Mouse (Mus musculus) kidney, embryonic 14.5 days (tissue): ENCODE measurements at regions not wholly inside any gene's neighbourhood (a gene's known extent, or its start where the extent isn't known, plus 50 kb on each side); places are given as distances from the start of the nearest gene placed in this dataset.

ENCODE experiments used
- ATAC-seq: fragments of 200-750 bp; cut with Nextera tagmentation; 2 replicates; pipeline ENCODE4 v1.8.0; 2017; ENCODE audit warnings: moderate number of reproducible peaks, mild to moderate bottlenecking, moderate TSS enrichment, moderate library complexity; ENCODE audit not compliant: low FRiP score, low TSS enrichment
- H3K27ac ChIP-seq: fragments of 300-500 bp; sonication (generic); 2 replicates; pipeline ENCODE4 v1.5.1; 2014; ENCODE audit warnings: low read depth, mild to moderate bottlenecking, low read length, moderate library complexity, mixed read lengths
- H3K27me3 ChIP-seq: fragments of 300-500 bp; sonication (generic); 2 replicates; pipeline ENCODE4 v1.6.1; 2014; ENCODE audit warnings: mild to moderate bottlenecking, low read length; ENCODE audit not compliant: control insufficient read depth, insufficient read depth
- H3K36me3 ChIP-seq: fragments of 300-500 bp; sonication (generic); 2 replicates; pipeline ENCODE4 v1.6.1; 2014; ENCODE audit warnings: low read length, mixed read lengths; ENCODE audit not compliant: control insufficient read depth, insufficient read depth
- H3K4me1 ChIP-seq: fragments of 300-500 bp; sonication (generic); 2 replicates; pipeline ENCODE4 v1.6.1; 2014; ENCODE audit warnings: low read length, mixed read lengths; ENCODE audit not compliant: control insufficient read depth, insufficient read depth
- H3K4me2 ChIP-seq: fragments of 300-500 bp; sonication (generic); replicated peaks from 2 replicates; pipeline ENCODE4 v1.6.1; 2014; ENCODE audit warnings: low read depth, mild to moderate bottlenecking, low read length
- H3K4me3 ChIP-seq: fragments of 300-500 bp; sonication (generic); 2 replicates; pipeline ENCODE4 v1.5.1; 2014; ENCODE audit warnings: mild to moderate bottlenecking, low read length
- H3K9ac ChIP-seq: fragments of 300-500 bp; sonication (generic); 2 replicates; pipeline ENCODE4 v1.6.1; 2014; ENCODE audit warnings: low read depth, mild to moderate bottlenecking, low read length, moderate library complexity
- H3K9me3 ChIP-seq: fragments of 300-500 bp; sonication (generic); 2 replicates; pipeline ENCODE4 v1.6.1; 2016; ENCODE audit warnings: low read length; ENCODE audit not compliant: control insufficient read depth
- WGBS: fragments of 180-500 bp; shearing (Covaris S2); extraction: QIAGEN DNeasy Blood & Tissue Kit; methylation state at CpG from one replicate; pipeline ENCODE4 v1.1.7; 2014; 5-methylcytosine and 5-hydroxymethylcytosine counted together

GRCm38 (mm10) chr8:115766218-115766898 lies 58.8 kb upstream of the Maf start:
- Histone ChIP-seq H3K27me3 (no peaks in the 10 kb centered on the region), H3K27ac (peak overlapping the region; percentile 51; the same call in 1 of the 2 replicates), H3K36me3 (no peaks in the 10 kb centered on the region), H3K9me3 (no peaks in the 10 kb centered on the region), H3K4me1 (peaks cover 9% of the 10 kb centered on the region), H3K4me2 (peak overlapping the region; percentile 17; the same call in 1 of the 2 replicates), H3K9ac (no peak overlapping the region), H3K4me3 (no peak overlapping the region)
- ATAC-seq, result peak; percentile 91
- 3% methylated on average over 9 of the region's 9 CpGs for WGBS

- Histone ChIP-seq H3K9ac (no peak overlapping the region), H3K27me3 (no peaks in the 10 kb centered on the region), H3K4me2 (no peak overlapping the region), H3K4me3 (no peak overlapping the region), H3K4me1 (peaks cover 9% of the 10 kb centered on the region), H3K36me3 (no peaks in the 10 kb centered on the region), H3K27ac (no peak overlapping the region), H3K9me3 (no peaks in the 10 kb centered on the region)
- WGBS, result 81% methylated on average over 4 of the region's 4 CpGs
- no peak for ATAC-seq
Observed at GRCm38 (mm10) chr8:115764551-115764950, 57.0 kb upstream of the Maf start.

GRCm38 (mm10) chr8:115758011-115758410 lies 50.4 kb upstream of the Maf start:
- no peak overlapping the region for H3K27ac ChIP-seq
- H3K9me3 ChIP-seq, result no peaks in the 10 kb centered on the region

More at GRCm38 (mm10) chr8:115758011-115758410, 50.4 kb upstream of the Maf start:
- WGBS, result no CpG with 5 or more reads among the region's 1 CpGs
- no peaks in the 10 kb centered on the region for H3K36me3 ChIP-seq
- no peaks in the 10 kb centered on the region for H3K4me1 ChIP-seq
- no peak overlapping the region for H3K9ac ChIP-seq
- no peak for ATAC-seq
- no peaks in the 10 kb centered on the region for H3K27me3 ChIP-seq
- H3K4me2 ChIP-seq, result no peak overlapping the region
- H3K4me3 ChIP-seq, result no peak overlapping the region
